Mouse (Mus musculus) hindlimb bud, embryonic 11.5 days (tissue): Measurements from ENCODE around the gene Ndufa4l2.
A peak's percentile ranks its signal among the peaks of the same experiment; 100 is the strongest.

Source experiments
- DNase-seq: peaks from one replicate; pipeline ENCODE4 v3.0.0-alpha.2; 2012; ENCODE audit warnings: low read depth, low spot score; ENCODE audit errors: extremely low spot score

The Ndufa4l2 gene

GRCm38 (mm10) chr10:127514764-127515163 is at the start of gene Ndufa4l2:
Ndufa4l2 (plus strand) TSS chr10:127514967.
- DNase-seq = no peak

- no peak for DNase-seq
Observed at GRCm38 (mm10) chr10:127471281-127471988, 43.3 kb upstream of the Ndufa4l2 start.

- DNase-seq = no peak
Observed at GRCm38 (mm10) chr10:127472722-127473121, 42.0 kb upstream of the Ndufa4l2 start.

GRCm38 (mm10) chr10:127475175-127475574 is 39.6 kb upstream of the Ndufa4l2 start:
- DNase-seq = no peak

- DNase-seq = no peak
Observed at GRCm38 (mm10) chr10:127476541-127476940, 38.2 kb upstream of the Ndufa4l2 start.

GRCm38 (mm10) chr10:127477301-127477700 is 37.5 kb upstream of the Ndufa4l2 start:
- DNase-seq = no peak

GRCm38 (mm10) chr10:127479131-127479530 is 35.6 kb upstream of the Ndufa4l2 start:
- DNase-seq = no peak

- no peak for DNase-seq
Observed at GRCm38 (mm10) chr10:127480833-127481813, 33.6 kb upstream of the Ndufa4l2 start.

- DNase-seq = no peak
Observed at GRCm38 (mm10) chr10:127485235-127485634, 29.5 kb upstream of the Ndufa4l2 start.

- DNase-seq = no peak
Observed at GRCm38 (mm10) chr10:127488856-127489255, 25.9 kb upstream of the Ndufa4l2 start.

- no peak for DNase-seq
Observed at GRCm38 (mm10) chr10:127490160-127491127, 24.3 kb upstream of the Ndufa4l2 start.

GRCm38 (mm10) chr10:127491128-127491512 is 23.6 kb upstream of the Ndufa4l2 start:
- DNase-seq = no peak

- no peak for DNase-seq
Observed at GRCm38 (mm10) chr10:127492118-127492517, 22.6 kb upstream of the Ndufa4l2 start.

GRCm38 (mm10) chr10:127496156-127496555 is 18.6 kb upstream of the Ndufa4l2 start:
- no peak for DNase-seq

- DNase-seq = no peak
Observed at GRCm38 (mm10) chr10:127499516-127499915, 15.3 kb upstream of the Ndufa4l2 start.

GRCm38 (mm10) chr10:127500042-127500441 is 14.7 kb upstream of the Ndufa4l2 start:
- DNase-seq = no peak

- DNase-seq = no peak
Observed at GRCm38 (mm10) chr10:127500894-127501893, 13.6 kb upstream of the Ndufa4l2 start, which contains the start of gene Stac3. Stac3 (plus strand) TSS chr10:127501686.

- no peak for DNase-seq
Observed at GRCm38 (mm10) chr10:127508239-127508638, 6.5 kb upstream of the Ndufa4l2 start.

GRCm38 (mm10) chr10:127509051-127509836 is 5.5 kb upstream of the Ndufa4l2 start:
- DNase-seq = peak; percentile 94
